Mouse (Mus musculus) embryonic facial prominence, embryonic 10.5 days (tissue): Measurements from ENCODE around the gene Evi2b. TPM values are rescaled to one million over a fixed set of nuclear protein-coding genes. Genes with fewer than 3 reads are reported as not detected.

Experiments
- DNase-seq: peaks from one replicate; pipeline ENCODE4 v3.0.0-alpha.2; 2017; ENCODE audit warnings: low spot score
- H3K27ac ChIP-seq: fragments of 300-500 bp; sonication (generic); replicated peaks from 2 replicates; pipeline ENCODE4 v1.5.1; 2016; ENCODE audit warnings: mild to moderate bottlenecking
- H3K27me3 ChIP-seq: fragments of 300-500 bp; sonication (generic); replicated peaks from 2 replicates; pipeline ENCODE4 v1.6.1; 2016; ENCODE audit warnings: low read depth, mild to moderate bottlenecking; ENCODE audit not compliant: poor library complexity, severe bottlenecking
- H3K36me3 ChIP-seq: fragments of 300-500 bp; sonication (generic); replicated peaks from 2 replicates; pipeline ENCODE4 v1.6.1; 2016; ENCODE audit warnings: mild to moderate bottlenecking, moderate library complexity
- H3K4me1 ChIP-seq: fragments of 300-500 bp; sonication (generic); 2 replicates; pipeline ENCODE4 v1.6.1; 2016
- H3K4me3 ChIP-seq: fragments of 300-500 bp; sonication (generic); 2 replicates; pipeline ENCODE4 v1.5.1; 2016; ENCODE audit warnings: mild to moderate bottlenecking, moderate library complexity
- H3K9me3 ChIP-seq: fragments of 300-500 bp; sonication (generic); 2 replicates; pipeline ENCODE4 v1.6.1; 2016; ENCODE audit warnings: mild to moderate bottlenecking
- WGBS: fragments of 180-500 bp; shearing (Covaris S2); methylation state at CpG from one replicate; pipeline ENCODE4 v1.1.7; 2016; 5-methylcytosine and 5-hydroxymethylcytosine counted together
- polyA plus RNA-seq: library from polyadenylated mRNA; unstranded; fragments of >200 nt; fragmentation: Nextera tagmentation; extraction: Ambion mirVana; gene quantifications from 2 replicates; pipeline ENCODE4 v1.2.1, GENCODE M21; 2016

Evi2b gene
- polyA plus RNA-seq, 1 experiment from 2014 or later, result not detected

- H3K9me3 ChIP-seq, result no peaks in the 10 kb centered on the region
- H3K27me3 ChIP-seq, result no peaks in the 10 kb centered on the region
- H3K4me3 ChIP-seq, result no peak overlapping the region
- H3K27ac ChIP-seq, result no peak overlapping the region
- DNase-seq, result no peak
- WGBS, result 92% methylated on average over 11 of the region's 11 CpGs
- H3K36me3 ChIP-seq, result peaks cover 58% of the 10 kb centered on the region
- no peaks in the 10 kb centered on the region for H3K4me1 ChIP-seq
Measured at GRCm38 (mm10) chr11:79530774-79531173, 7.2 kb upstream of the Evi2b start.

- DNase-seq, result no peak
- no peaks in the 10 kb centered on the region for H3K27me3 ChIP-seq
- no peak within 1 kb of the TSS for H3K4me3 ChIP-seq
- no peaks in the 10 kb centered on the region for H3K4me1 ChIP-seq
- 85% methylated on average over 7 of the region's 7 CpGs for WGBS
- H3K36me3 ChIP-seq, result peaks cover 53% of the 10 kb centered on the region
- no peaks in the 10 kb centered on the region for H3K9me3 ChIP-seq
- H3K27ac ChIP-seq, result no peak within 1 kb of the TSS
Measured at GRCm38 (mm10) chr11:79530333-79530761, 6.8 kb upstream of the Evi2b start, which contains the start of the genes Evi2 and Evi2a. TSS of gene Evi2 (minus strand) at chr11:79530589. TSS of gene Evi2a (minus strand) at chr11:79530609.

GRCm38 (mm10) chr11:79529736-79530135 is 6.2 kb upstream of the Evi2b start:
- no peak for DNase-seq
- Histone ChIP-seq H3K27ac (no peak overlapping the region), H3K4me1 (no peaks in the 10 kb centered on the region), H3K4me3 (no peak overlapping the region), H3K27me3 (no peaks in the 10 kb centered on the region), H3K36me3 (peaks cover 54% of the 10 kb centered on the region), H3K9me3 (no peaks in the 10 kb centered on the region)
- WGBS, result 91% methylated on average over 2 of the region's 2 CpGs

- DNase-seq, result no peak
- H3K4me3 ChIP-seq, result no peak overlapping the region
- no peaks in the 10 kb centered on the region; the same call in 1 of the 2 replicates for H3K4me1 ChIP-seq
- H3K27me3 ChIP-seq, result no peaks in the 10 kb centered on the region
- H3K27ac ChIP-seq, result no peak overlapping the region
- WGBS, result 97% methylated on average over 6 of the region's 6 CpGs
- peaks cover 57% of the 10 kb centered on the region for H3K36me3 ChIP-seq
- H3K9me3 ChIP-seq, result no peaks in the 10 kb centered on the region
Measured at GRCm38 (mm10) chr11:79529226-79529625, 5.7 kb upstream of the Evi2b start.

- peaks cover 56% of the 10 kb centered on the region for H3K36me3 ChIP-seq
Measured at GRCm38 (mm10) chr11:79528601-79529000, 5.0 kb upstream of the Evi2b start.

GRCm38 (mm10) chr11:79527739-79528384 is 4.3 kb upstream of the Evi2b start:
- no peak for DNase-seq
- H3K27ac ChIP-seq, result no peak overlapping the region
- no peak overlapping the region for H3K4me3 ChIP-seq
- 91% methylated on average over 5 of the region's 5 CpGs for WGBS
- peaks cover 4% of the 10 kb centered on the region; the same call in 1 of the 2 replicates for H3K4me1 ChIP-seq
- H3K36me3 ChIP-seq, result peaks cover 50% of the 10 kb centered on the region
- H3K27me3 ChIP-seq, result no peaks in the 10 kb centered on the region
- no peaks in the 10 kb centered on the region for H3K9me3 ChIP-seq

More at GRCm38 (mm10) chr11:79528601-79529000, 5.0 kb upstream of the Evi2b start:
- Histone ChIP-seq H3K27me3 (no peaks in the 10 kb centered on the region), H3K4me3 (no peak overlapping the region), H3K27ac (no peak overlapping the region), H3K9me3 (no peaks in the 10 kb centered on the region), H3K4me1 (peaks cover 4% of the 10 kb centered on the region; the same call in 1 of the 2 replicates)
- WGBS, result 94% methylated on average over 3 of the region's 3 CpGs
- no peak for DNase-seq

GRCm38 (mm10) chr11:79527015-79527738 is 3.6 kb upstream of the Evi2b start:
- no peak overlapping the region for H3K4me3 ChIP-seq
- 85% methylated on average over 15 of the region's 15 CpGs for WGBS
- H3K27me3 ChIP-seq, result no peaks in the 10 kb centered on the region
- no peak for DNase-seq
- no peak overlapping the region for H3K27ac ChIP-seq
- H3K9me3 ChIP-seq, result no peaks in the 10 kb centered on the region
- H3K4me1 ChIP-seq, result peaks cover 4% of the 10 kb centered on the region; the same call in 1 of the 2 replicates
- peaks cover 47% of the 10 kb centered on the region for H3K36me3 ChIP-seq

- Histone ChIP-seq H3K27me3 (no peaks in the 10 kb centered on the region), H3K9me3 (no peaks in the 10 kb centered on the region), H3K36me3 (peaks cover 42% of the 10 kb centered on the region), H3K4me1 (peaks cover 4% of the 10 kb centered on the region; the same call in 1 of the 2 replicates), H3K4me3 (no peak overlapping the region), H3K27ac (no peak overlapping the region)
- DNase-seq, result no peak
- WGBS, result 96% methylated on average over 3 of the region's 3 CpGs
Measured at GRCm38 (mm10) chr11:79526549-79526948, 3.0 kb upstream of the Evi2b start.

- no peak for DNase-seq
- Histone ChIP-seq H3K4me3 (no peak overlapping the region), H3K27me3 (no peaks in the 10 kb centered on the region), H3K36me3 (peaks cover 26% of the 10 kb centered on the region), H3K4me1 (peaks cover 4% of the 10 kb centered on the region; the same call in 1 of the 2 replicates), H3K27ac (no peak overlapping the region), H3K9me3 (no peaks in the 10 kb centered on the region)
- WGBS, result 87% methylated on average over 1 of the region's 1 CpGs
Measured at GRCm38 (mm10) chr11:79524310-79524575, 681 bp upstream of the Evi2b start.

GRCm38 (mm10) chr11:79522944-79523343 is 618 bp downstream of the Evi2b start:
- Histone ChIP-seq H3K27ac (no peak overlapping the region), H3K27me3 (no peaks in the 10 kb centered on the region), H3K4me1 (peaks cover 4% of the 10 kb centered on the region; the same call in 1 of the 2 replicates), H3K9me3 (no peaks in the 10 kb centered on the region), H3K36me3 (peaks cover 16% of the 10 kb centered on the region), H3K4me3 (no peak overlapping the region)
- 92% methylated on average over 1 of the region's 1 CpGs for WGBS
- no peak for DNase-seq

GRCm38 (mm10) chr11:79521930-79522329 is 1.6 kb downstream of the Evi2b start:
- Histone ChIP-seq H3K36me3 (peaks cover 9% of the 10 kb centered on the region; the same call in 1 of the 2 replicates), H3K27ac (no peak overlapping the region), H3K9me3 (no peaks in the 10 kb centered on the region), H3K27me3 (no peaks in the 10 kb centered on the region), H3K4me1 (peaks cover 4% of the 10 kb centered on the region; the same call in 1 of the 2 replicates), H3K4me3 (no peak overlapping the region)
- DNase-seq, result no peak

- no peak for DNase-seq
- Histone ChIP-seq H3K4me1 (peaks cover 4% of the 10 kb centered on the region; the same call in 1 of the 2 replicates), H3K9me3 (no peaks in the 10 kb centered on the region), H3K27ac (no peak overlapping the region), H3K27me3 (no peaks in the 10 kb centered on the region), H3K4me3 (no peak overlapping the region), H3K36me3 (peaks cover 9% of the 10 kb centered on the region; the same call in 1 of the 2 replicates)
Measured at GRCm38 (mm10) chr11:79520772-79521171, 2.8 kb downstream of the Evi2b start.

GRCm38 (mm10) chr11:79519878-79520291 is 3.7 kb downstream of the Evi2b start:
- no peak overlapping the region for H3K27ac ChIP-seq
- H3K4me3 ChIP-seq, result no peak overlapping the region
- H3K4me1 ChIP-seq, result peaks cover 4% of the 10 kb centered on the region; the same call in 1 of the 2 replicates
- peaks cover 8% of the 10 kb centered on the region; the same call in 1 of the 2 replicates for H3K36me3 ChIP-seq
- no peak for DNase-seq
- 77% methylated on average over 1 of the region's 1 CpGs for WGBS
- no peaks in the 10 kb centered on the region for H3K9me3 ChIP-seq
- no peaks in the 10 kb centered on the region for H3K27me3 ChIP-seq
